Mouse (Mus musculus): ENCODE data around the gene Bsn. TPM values are rescaled to one million over a fixed set of nuclear protein-coding genes. Genes with fewer than 3 reads are reported as not detected.

Gene Bsn
- total RNA-seq, 2 experiments from 2014 or later: 0.39 to 0.41 TPM

GRCm38 (mm10) chr9:108129042-108129948 lies 60.9 kb downstream of the Bsn start:
- no peak for DNase-seq (ENCODE audit: low spot score in 2 of 2)

- no peak for DNase-seq (ENCODE audit: low spot score in 2 of 2)
These were observed 61.9 kb downstream of the Bsn start for GRCm38 (mm10) chr9:108128248-108128647.

GRCm38 (mm10) chr9:108126436-108127180 lies 63.6 kb downstream of the Bsn start:
- DNase-seq (ENCODE audit: low spot score in 2 of 2): no peak

- DNase-seq (ENCODE audit: low spot score in 2 of 2): no peak
These were observed 64.5 kb downstream of the Bsn start for GRCm38 (mm10) chr9:108125731-108126130.

- no peak for DNase-seq (ENCODE audit: low spot score in 2 of 2)
These were observed 66.3 kb downstream of the Bsn start for GRCm38 (mm10) chr9:108123916-108124315.

GRCm38 (mm10) chr9:108121170-108121969 lies 68.8 kb downstream of the Bsn start:
- DNase-seq (ENCODE audit: low spot score in 2 of 2): no peak

- DNase-seq (ENCODE audit: low spot score in 2 of 2): no peak
These were observed 69.5 kb downstream of the Bsn start for GRCm38 (mm10) chr9:108120671-108121070.

- DNase-seq (ENCODE audit: low spot score in 2 of 2): no peak
These were observed 70.2 kb downstream of the Bsn start for GRCm38 (mm10) chr9:108119891-108120411.

- DNase-seq (ENCODE audit: low spot score in 2 of 2): no peak
These were observed 73.0 kb downstream of the Bsn start for GRCm38 (mm10) chr9:108117143-108117542.

- no peak for DNase-seq (ENCODE audit: low spot score in 2 of 2)
These were observed 74.7 kb downstream of the Bsn start for GRCm38 (mm10) chr9:108115290-108116077.

GRCm38 (mm10) chr9:108112719-108113340 lies 77.4 kb downstream of the Bsn start:
- no peak for DNase-seq (ENCODE audit: low spot score in 2 of 2)

GRCm38 (mm10) chr9:108111593-108112121 lies 78.5 kb downstream of the Bsn start:
- no peak for DNase-seq (ENCODE audit: low spot score in 2 of 2)

- no peak for DNase-seq (ENCODE audit: low spot score in 2 of 2)
These were observed 79.0 kb downstream of the Bsn start for GRCm38 (mm10) chr9:108111101-108111592.

- no peak for DNase-seq (ENCODE audit: low spot score in 2 of 2)
These were observed 80.0 kb downstream of the Bsn start for GRCm38 (mm10) chr9:108110160-108110559.

GRCm38 (mm10) chr9:108107867-108108266 lies 82.3 kb downstream of the Bsn start:
- no peak for DNase-seq (ENCODE audit: low spot score in 2 of 2)

- no peak for DNase-seq (ENCODE audit: low spot score in 2 of 2)
These were observed 84.1 kb downstream of the Bsn start for GRCm38 (mm10) chr9:108106090-108106489.

- no peak for DNase-seq (ENCODE audit: low spot score in 2 of 2)
These were observed 84.7 kb downstream of the Bsn start for GRCm38 (mm10) chr9:108105549-108105863.

- DNase-seq (ENCODE audit: low spot score in 2 of 2): no peak
These were observed 85.2 kb downstream of the Bsn start for GRCm38 (mm10) chr9:108104766-108105548.

GRCm38 (mm10) chr9:108099619-108100018 lies 90.6 kb downstream of the Bsn start:
- no peak for DNase-seq (ENCODE audit: low spot score in 2 of 2)

Measured in gastrocnemius, postnatal 4 days (tissue).